Mouse (Mus musculus): ENCODE results near the gene Tsga13.

DNA sequence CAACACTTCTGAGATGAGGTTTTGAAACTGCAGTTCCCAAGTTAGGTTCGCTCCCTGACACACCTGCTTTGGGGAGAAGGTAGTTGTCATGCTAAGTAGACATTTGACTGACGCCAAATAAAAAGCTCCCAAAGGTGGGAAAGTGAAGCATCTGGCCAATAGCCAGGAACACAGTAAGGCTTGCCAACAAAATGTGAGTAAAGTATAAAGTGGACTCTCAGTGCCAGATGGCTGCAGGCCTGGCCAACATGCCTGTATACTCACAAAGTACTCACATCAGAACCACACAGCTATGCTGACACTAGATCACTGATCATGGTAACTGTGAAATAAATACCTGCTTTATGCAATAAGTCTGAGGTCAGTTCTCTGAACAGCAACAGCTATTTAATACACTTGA is 65.6 kb downstream of the Tsga13 start:
- no peak for TF ChIP-seq CTCF (IDR thresholded peaks at IDR 0.05; ENCODE audit: borderline replicate concordance, control insufficient read depth, extremely low read depth, insufficient read depth, low read length, poor library complexity)
- no peak for TF ChIP-seq POLR2A (IDR thresholded peaks at IDR 0.05; ENCODE audit: control insufficient read depth, extremely low read depth, insufficient read depth, low read length, poor library complexity)

Measured in thymus, adult 2 months (tissue).